Mouse (Mus musculus): ENCODE data around the gene Ipo7.

Ipo7 gene

DNA sequence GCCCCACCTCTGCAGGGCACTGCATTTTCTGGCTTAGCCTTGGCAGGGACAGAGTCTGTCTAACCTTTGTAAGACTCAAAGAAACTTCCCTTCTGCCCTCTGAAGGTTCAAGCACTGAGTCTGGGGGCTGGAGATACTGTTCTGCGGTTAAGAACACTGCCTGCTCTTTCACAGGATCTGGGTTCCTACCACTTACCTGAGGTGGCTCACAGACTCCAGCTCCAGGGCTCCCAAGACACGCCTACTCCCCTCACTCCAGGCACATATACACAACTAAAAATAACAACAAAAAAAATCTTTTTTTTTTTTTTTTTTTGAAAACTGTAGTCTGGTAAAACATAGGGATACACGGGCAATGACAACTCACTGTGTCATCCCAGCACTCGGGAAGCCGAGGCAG lies 83.2 kb downstream of the Ipo7 start:
- in situ Hi-C loops (cut with MboI, MseI), result no loop called here

DNA sequence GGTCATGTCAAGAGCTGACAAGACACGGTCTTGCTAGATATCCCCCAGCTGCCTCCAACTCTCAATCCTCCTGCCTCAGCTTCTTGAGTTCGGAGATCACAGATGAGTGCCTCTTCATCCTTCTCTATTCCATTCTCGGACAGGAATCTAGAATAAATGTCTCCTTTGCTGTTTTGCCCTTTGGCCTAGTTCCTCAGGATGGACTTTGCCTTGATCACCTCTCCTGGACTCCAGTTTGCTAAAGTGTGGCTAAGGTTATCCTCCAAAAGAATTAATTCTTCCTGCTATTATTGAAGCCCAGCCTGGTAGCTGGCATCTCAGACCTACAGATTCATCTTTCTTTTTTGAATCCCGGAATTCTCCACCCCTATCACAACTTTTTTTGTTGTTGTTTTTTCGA lies 87.0 kb downstream of the Ipo7 start:
- in situ Hi-C loops (cut with MboI, MseI), result no loop called here
